Mouse (Mus musculus): ENCODE data around the gene Galntl6.

The Galntl6 gene

DNA sequence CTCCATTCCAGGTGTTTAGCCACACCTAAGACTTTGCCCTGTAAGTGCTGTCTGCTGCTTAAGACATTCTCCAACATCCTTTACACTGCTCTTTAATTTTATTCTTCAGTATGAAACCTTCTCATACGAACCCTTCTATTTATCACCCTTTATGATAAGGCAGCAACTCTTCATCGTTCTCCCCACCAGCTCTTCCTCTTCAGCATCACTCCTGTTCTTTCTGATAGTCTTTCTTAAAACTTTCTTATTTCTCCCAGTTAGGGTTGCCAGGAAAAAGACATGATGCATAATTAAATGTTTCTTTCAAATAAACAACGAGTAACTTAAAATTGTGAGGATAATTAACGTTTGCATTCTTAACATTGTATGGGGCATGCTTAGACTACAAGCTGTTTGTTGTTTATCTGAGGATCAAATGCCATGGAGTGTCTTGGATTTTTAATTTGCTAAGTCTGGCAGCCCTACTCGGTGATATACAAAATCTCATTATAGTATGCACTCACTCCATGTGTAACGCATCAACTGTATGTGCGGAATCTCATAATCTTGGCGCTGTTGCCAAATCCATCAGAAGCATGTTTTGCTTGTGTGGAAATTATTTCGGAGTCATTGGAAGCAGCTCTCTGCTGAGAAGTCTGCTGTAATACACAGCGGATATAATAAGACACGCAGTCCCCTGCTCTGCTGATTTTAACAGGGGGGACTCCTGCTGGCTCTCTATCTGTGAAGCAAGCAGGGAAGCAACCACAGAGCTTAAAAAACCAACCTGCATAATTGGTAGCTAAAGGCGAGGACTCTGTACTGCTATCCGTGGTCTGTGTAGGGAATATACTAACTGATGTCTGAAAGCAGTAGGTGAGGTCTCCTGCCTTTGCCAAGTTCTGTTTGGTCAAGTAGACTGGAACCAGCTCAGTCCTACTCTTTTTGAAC is 1069.7 kb downstream of the Galntl6 start:
- Histone ChIP-seq H3K36me3 (ENCODE audit: control insufficient read depth, insufficient read depth, low read length, poor library complexity, severe bottlenecking) (no peaks in the 10 kb centered on the region), H3K27me3 (ENCODE audit: control insufficient read depth, insufficient read depth, low read length, poor library complexity, severe bottlenecking) (no peaks in the 10 kb centered on the region)
- DNase-seq (ENCODE audit: low read depth, low spot score) = no peak

DNA sequence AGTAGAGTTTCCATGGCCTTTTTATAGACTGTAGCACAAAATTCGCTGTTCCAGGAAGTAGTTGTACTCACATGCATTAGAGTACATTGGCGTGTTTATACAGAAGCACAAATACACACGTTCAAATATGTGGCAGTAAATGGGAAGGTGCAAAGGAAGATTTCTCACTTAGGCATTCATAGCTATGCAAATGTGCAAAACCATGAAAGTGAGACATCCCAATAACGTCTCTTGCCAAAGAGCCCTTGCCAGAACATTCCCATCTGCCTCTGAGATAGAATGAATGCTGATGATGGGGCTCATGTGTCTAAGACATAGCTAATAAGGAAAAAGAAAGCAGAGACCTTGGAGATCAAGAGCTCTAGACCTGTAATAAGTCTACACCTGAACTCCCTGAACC is 1071.0 kb downstream of the Galntl6 start:
- no peaks in the 10 kb centered on the region for H3K27me3 ChIP-seq (ENCODE audit: control insufficient read depth, insufficient read depth, low read length, poor library complexity, severe bottlenecking)
- no peak for DNase-seq (ENCODE audit: low read depth, low spot score)
- no peaks in the 10 kb centered on the region for H3K36me3 ChIP-seq (ENCODE audit: control insufficient read depth, insufficient read depth, low read length, poor library complexity, severe bottlenecking)

DNA sequence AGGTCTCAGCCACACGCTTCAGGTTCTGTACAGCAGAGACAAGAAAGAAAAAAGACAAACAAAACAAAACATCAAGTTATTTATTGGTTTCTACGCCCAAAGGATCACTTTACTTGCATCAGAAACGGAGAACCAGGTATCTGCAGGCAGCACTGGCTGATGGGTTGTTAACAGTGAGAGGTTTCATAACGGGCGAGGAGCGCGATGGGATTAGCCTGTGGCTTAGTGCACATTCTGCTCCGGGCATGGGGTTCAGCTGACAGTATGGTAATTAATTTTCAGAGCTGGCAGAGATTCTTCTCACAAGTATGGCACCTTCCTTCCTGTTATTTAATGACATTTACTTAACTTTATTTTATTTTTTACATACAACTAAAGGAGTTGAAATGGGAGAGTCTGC is 1075.1 kb downstream of the Galntl6 start:
- no peak for DNase-seq (ENCODE audit: low read depth, low spot score)
- Histone ChIP-seq H3K36me3 (ENCODE audit: control insufficient read depth, insufficient read depth, low read length, poor library complexity, severe bottlenecking) (no peaks in the 10 kb centered on the region), H3K27me3 (ENCODE audit: control insufficient read depth, insufficient read depth, low read length, poor library complexity, severe bottlenecking) (no peaks in the 10 kb centered on the region)

DNA sequence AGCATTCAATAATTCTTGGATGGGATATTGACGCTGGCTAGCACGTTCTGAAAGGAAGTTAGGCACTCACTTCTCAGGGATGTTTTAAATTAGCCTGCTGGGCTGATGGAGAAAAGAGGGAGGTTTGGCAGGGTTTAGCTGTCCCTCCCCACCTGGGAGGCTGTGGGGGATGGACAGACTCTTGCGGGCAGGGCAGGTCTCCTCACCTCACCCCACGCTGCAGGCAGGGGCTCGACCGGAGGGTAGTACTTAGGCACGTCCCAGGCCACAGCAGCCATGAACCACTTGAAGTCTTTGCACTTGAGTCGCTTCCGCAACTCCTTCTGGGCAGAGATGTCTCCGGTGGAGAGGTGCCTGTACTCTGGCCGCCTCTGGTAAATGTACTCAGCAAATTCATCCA is 1075.5 kb downstream of the Galntl6 start:
- Histone ChIP-seq H3K36me3 (ENCODE audit: control insufficient read depth, insufficient read depth, low read length, poor library complexity, severe bottlenecking) (no peaks in the 10 kb centered on the region), H3K27me3 (ENCODE audit: control insufficient read depth, insufficient read depth, low read length, poor library complexity, severe bottlenecking) (no peaks in the 10 kb centered on the region)
- no peak for DNase-seq (ENCODE audit: low read depth, low spot score)

DNA sequence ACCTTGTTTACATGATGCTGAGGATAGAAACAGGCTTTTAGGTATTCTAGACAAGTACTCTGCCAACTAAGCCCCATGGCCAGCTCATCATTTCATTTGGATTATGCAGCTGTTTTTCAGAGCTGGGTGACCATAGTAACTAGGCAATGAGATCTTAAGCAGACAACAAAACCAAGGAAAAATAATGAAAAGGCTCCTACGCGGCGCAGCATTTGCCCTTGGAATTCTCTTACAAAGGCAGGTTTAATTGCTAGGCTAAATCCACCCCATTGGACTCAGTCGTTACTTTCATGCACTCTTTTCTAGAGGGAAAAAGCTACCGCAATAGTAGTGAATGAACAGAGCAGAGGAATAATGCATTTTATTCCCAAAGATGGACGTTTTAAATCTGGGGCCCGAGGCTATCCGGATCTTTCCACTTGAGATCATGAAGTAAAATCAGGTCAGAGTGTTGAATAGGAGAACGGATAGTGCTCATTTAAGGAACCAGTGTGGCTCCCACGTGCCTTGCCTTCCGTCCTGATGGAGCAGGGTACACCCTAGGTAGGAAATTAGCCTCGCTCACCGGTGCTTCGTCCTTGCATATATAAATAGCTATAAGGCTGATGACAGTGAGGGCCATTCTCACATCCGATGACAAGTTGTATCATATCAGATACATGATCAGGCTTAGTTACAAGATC is 1076.1 kb downstream of the Galntl6 start:
- DNase-seq (ENCODE audit: low read depth, low spot score) = no peak
- Histone ChIP-seq H3K27me3 (ENCODE audit: control insufficient read depth, insufficient read depth, low read length, poor library complexity, severe bottlenecking) (no peaks in the 10 kb centered on the region), H3K36me3 (ENCODE audit: control insufficient read depth, insufficient read depth, low read length, poor library complexity, severe bottlenecking) (no peaks in the 10 kb centered on the region)

DNA sequence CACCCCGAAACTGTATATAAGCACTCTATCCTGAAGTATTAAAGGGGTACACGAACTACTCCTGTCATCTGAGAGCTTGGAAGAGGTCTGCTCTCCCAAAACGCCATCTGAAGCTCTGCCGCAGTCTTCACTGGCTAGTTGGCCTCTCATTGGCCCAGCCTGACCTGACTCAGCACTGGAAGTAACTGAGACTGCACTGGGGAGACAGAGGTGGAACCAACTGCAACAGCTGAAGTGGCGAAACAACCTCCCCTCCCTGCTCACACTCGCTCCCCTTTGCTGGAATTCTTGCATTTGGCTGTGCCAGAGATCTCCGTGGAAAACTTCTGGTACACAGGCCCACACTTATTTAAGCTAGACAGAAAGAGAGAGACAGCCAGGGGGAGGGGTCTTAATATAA is 1089.3 kb downstream of the Galntl6 start:
- H3K27me3 ChIP-seq (ENCODE audit: control insufficient read depth, insufficient read depth, low read length, poor library complexity, severe bottlenecking) = no peaks in the 10 kb centered on the region
- no peak for DNase-seq (ENCODE audit: low read depth, low spot score)
- no peaks in the 10 kb centered on the region for H3K36me3 ChIP-seq (ENCODE audit: control insufficient read depth, insufficient read depth, low read length, poor library complexity, severe bottlenecking)

DNA sequence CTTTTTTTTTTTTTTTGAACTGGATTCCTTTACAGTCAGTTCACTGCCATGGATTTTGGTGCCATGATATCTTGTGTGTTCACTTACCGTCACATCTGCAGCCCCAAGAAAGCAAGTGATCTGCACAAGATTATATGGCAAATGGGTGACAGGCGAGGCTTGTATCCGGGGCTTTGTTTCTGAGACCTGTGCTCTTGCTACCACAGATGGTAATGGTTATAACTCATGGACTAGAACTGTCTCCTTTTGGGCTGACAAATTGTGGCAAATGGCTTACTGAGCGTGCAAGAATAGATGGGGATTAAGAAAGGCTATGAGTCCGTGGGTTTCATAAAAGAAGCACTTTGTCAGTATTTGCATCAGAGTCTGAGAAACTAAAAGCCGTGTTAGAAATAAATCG is 1096.4 kb downstream of the Galntl6 start:
- H3K27me3 ChIP-seq (ENCODE audit: control insufficient read depth, insufficient read depth, low read length, poor library complexity, severe bottlenecking) = no peaks in the 10 kb centered on the region
- no peak for DNase-seq (ENCODE audit: low read depth, low spot score)
- no peaks in the 10 kb centered on the region for H3K36me3 ChIP-seq (ENCODE audit: control insufficient read depth, insufficient read depth, low read length, poor library complexity, severe bottlenecking)

DNA sequence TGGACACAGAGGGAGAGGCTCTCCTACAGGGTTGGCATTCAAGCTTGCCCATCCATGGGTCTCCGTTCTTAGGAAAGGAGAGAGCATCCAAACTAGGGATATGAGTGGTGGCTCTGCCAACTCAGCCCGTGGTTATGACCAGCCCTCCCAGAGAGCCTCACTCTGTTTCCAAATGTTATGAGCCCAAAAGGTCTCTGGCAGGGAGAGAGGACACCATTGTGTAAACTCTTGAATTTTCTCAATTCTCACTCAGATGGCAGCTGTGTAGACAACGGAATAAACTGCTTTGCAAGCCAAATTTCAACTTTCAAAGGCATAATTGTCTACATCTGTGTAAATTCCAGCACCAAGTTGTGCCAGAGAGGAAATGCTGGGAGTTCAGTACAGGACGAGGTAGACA is 1105.4 kb downstream of the Galntl6 start:
- Histone ChIP-seq H3K36me3 (ENCODE audit: control insufficient read depth, insufficient read depth, low read length, poor library complexity, severe bottlenecking) (no peaks in the 10 kb centered on the region), H3K27me3 (ENCODE audit: control insufficient read depth, insufficient read depth, low read length, poor library complexity, severe bottlenecking) (no peaks in the 10 kb centered on the region)
- DNase-seq (ENCODE audit: low read depth, low spot score) = no peak

DNA sequence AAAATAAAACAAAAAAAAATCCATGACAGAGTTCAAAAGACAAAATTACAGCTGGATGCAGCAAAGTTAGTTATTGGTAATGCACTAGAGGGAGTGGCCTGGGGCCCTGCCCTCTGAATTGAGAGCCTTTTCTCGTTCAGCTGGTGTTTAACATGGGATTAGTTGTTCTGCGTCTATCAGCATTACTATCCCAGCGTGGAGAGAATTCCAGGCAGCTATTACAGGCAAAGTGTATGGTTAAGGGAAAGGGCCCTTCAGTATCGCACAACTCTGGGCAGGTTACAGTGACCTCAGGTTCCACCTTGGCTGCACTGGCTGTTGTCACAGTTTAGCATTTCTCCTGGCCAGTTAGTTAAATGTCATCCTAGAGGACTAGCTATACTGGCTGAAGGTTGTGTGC is 1107.3 kb downstream of the Galntl6 start:
- Histone ChIP-seq H3K36me3 (ENCODE audit: control insufficient read depth, insufficient read depth, low read length, poor library complexity, severe bottlenecking) (no peaks in the 10 kb centered on the region), H3K27me3 (ENCODE audit: control insufficient read depth, insufficient read depth, low read length, poor library complexity, severe bottlenecking) (no peaks in the 10 kb centered on the region)
- no peak for DNase-seq (ENCODE audit: low read depth, low spot score)

DNA sequence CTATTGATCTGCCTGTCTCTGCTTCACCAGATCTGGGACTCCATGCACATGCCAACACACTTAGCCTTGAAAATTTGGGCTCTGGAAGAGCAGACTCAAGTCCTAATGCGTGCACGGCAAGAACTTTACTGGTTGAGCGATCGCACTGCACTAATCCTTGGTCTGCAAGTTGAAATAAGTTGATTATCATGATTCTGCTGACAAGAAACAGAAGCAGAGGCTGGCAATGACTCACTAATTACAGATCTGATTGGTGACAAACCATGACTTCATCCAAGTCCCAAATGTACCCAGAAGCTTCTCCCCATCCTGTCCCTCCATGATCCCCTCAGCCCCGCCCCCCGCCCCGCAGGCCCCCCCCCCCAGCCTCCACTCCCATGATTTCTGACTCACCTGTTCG is 1108.6 kb downstream of the Galntl6 start:
- H3K27me3 ChIP-seq (ENCODE audit: control insufficient read depth, insufficient read depth, low read length, poor library complexity, severe bottlenecking) = no peaks in the 10 kb centered on the region
- H3K36me3 ChIP-seq (ENCODE audit: control insufficient read depth, insufficient read depth, low read length, poor library complexity, severe bottlenecking) = no peaks in the 10 kb centered on the region

DNA sequence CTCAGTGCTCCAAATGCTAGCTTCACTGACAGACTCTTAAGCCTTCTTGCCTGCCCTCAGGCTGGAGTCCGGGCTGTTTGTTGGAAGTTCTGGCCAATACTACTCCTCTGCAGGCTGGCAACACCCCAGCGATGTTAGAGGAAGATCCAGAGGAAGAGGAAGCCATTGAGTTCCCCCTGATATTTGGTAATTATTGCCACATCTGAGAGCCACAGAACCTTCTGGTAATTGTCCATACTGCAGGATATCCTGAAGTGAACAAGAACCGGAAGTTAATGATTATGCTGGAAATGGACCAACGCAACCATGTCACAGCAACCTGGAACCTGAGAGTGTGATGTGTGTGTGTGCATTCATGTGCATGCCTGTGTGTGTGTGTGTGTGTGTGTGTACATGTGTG is 1111.2 kb downstream of the Galntl6 start:
- Histone ChIP-seq H3K27me3 (ENCODE audit: control insufficient read depth, insufficient read depth, low read length, poor library complexity, severe bottlenecking) (no peaks in the 10 kb centered on the region), H3K36me3 (ENCODE audit: control insufficient read depth, insufficient read depth, low read length, poor library complexity, severe bottlenecking) (no peaks in the 10 kb centered on the region)
- peak; percentile 15 for DNase-seq (ENCODE audit: low read depth, low spot score)

More for the DNA sequence above, 1108.6 kb downstream of the Galntl6 start:
- DNase-seq (ENCODE audit: low read depth, low spot score) = no peak

DNA sequence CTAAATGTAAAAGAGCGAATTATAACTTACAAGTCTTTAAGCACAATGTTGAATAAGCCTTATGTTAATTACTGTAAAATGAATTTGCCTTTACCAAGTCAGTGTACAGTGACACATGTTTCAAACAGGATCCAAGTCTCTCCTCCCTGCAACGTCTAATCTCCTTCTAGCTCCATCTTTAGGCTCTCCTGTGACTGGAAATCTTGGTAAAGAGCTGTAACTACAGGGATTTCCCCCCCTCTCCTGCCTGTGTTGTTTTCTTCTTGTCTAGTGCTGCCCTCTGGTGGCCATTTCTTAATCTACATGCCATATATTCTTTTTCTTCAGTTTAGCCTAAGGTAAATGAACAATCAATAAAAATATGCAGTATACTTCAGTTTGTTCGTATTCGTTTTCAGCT is 1112.1 kb downstream of the Galntl6 start:
- DNase-seq (ENCODE audit: low read depth, low spot score) = peak; percentile 88
- Histone ChIP-seq H3K27me3 (ENCODE audit: control insufficient read depth, insufficient read depth, low read length, poor library complexity, severe bottlenecking) (no peaks in the 10 kb centered on the region), H3K36me3 (ENCODE audit: control insufficient read depth, insufficient read depth, low read length, poor library complexity, severe bottlenecking) (no peaks in the 10 kb centered on the region)

DNA sequence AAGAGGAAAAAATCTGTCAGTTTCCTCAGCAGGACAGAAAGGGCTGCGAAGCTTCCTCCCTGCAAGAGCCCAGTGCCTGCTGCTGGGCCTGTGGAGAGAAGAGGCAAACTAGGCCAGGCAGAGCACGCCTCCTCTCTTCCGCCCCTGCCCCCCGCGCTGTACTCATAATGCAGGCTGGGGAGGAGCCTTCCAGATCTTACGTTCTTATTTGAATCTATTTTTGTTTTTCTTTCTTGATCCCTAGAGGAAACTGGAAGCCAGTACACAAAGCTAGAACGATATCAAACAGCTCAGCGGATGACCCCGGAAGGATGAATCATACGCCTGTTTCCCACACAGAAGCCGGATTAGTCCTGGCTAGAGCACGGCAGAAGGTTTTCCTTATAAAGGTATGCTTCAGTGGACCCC is 1112.6 kb downstream of the Galntl6 start:
- Histone ChIP-seq H3K36me3 (ENCODE audit: control insufficient read depth, insufficient read depth, low read length, poor library complexity, severe bottlenecking) (no peaks in the 10 kb centered on the region), H3K27me3 (ENCODE audit: control insufficient read depth, insufficient read depth, low read length, poor library complexity, severe bottlenecking) (no peaks in the 10 kb centered on the region)
- peak; percentile 33 for DNase-seq (ENCODE audit: low read depth, low spot score)

DNA sequence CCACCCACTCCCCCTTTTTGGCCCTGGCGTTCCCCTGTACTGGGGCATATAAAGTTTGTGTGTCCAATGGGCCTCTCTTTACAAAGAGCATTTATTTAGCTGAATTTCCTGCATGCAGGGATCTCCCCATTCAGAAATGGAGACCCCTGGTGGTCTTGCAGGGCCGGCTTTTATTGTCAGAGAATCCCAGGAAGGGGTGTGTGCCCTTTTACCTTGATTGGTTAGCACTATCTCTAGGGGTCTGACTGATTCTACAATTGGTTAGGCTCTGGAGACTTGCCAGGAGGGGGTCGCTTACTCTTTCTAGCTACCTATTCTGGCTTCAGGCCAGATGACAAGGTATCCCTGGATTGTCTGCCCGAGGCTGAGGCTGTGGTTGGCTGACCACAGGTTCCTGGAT is 1119.0 kb downstream of the Galntl6 start:
- DNase-seq (ENCODE audit: low read depth, low spot score) = no peak
- Histone ChIP-seq H3K36me3 (ENCODE audit: control insufficient read depth, insufficient read depth, low read length, poor library complexity, severe bottlenecking) (no peaks in the 10 kb centered on the region), H3K27me3 (ENCODE audit: control insufficient read depth, insufficient read depth, low read length, poor library complexity, severe bottlenecking) (no peaks in the 10 kb centered on the region)

DNA sequence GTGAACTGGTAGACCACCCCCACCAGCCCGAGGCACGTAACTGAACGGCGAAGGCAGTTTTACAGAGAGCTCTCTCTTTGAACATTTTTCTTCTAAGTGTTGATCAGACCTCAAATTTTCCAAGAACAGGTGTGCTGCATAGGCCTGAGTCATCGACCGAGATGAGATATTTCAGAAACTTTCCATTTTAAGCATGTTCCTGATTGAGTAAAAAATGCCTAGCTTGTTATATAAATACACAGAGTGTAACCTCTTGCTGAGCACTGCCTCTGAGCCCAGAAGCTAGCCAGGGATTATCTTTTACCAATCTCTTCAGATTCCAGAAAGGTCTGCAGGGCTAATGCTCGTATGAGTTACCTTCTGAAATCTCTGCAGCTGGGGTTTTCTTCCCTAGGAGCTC is 1120.2 kb downstream of the Galntl6 start:
- H3K36me3 ChIP-seq (ENCODE audit: control insufficient read depth, insufficient read depth, low read length, poor library complexity, severe bottlenecking) = no peaks in the 10 kb centered on the region
- no peaks in the 10 kb centered on the region for H3K27me3 ChIP-seq (ENCODE audit: control insufficient read depth, insufficient read depth, low read length, poor library complexity, severe bottlenecking)
- no peak for DNase-seq (ENCODE audit: low read depth, low spot score)
